ENCODE assay signal across 8 mouse cellular contexts in the genomic region with DNA sequence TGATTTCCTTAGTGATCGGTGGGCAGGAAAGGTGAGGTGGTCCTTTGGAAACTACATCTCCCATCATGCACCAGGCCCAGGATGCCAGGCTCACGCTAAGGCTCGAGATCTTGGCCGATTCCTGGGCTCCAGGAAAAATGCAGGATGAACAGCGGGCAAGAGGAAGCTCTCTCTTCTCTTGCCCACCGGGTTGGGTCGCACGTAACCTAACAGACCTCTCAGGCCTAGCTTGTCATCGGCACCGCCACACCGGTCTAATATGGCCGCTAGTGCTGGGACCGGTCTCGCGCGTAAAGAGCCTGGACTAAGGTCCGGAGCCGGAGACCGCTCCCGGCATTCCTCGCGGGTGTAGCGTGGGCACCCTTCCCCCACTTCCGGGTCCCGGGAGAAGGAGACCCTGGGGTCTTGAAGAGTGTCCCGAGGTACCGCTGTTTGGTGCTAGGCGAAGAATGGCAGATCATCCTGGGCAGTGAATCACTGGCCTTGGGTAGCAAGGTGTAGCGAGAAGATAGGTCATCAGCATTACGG. TPM values are rescaled to one million over a fixed set of nuclear protein-coding genes. Genes with fewer than 3 reads are reported as not detected.
A peak's percentile ranks its signal among the peaks of the same experiment; 100 is the strongest.
DNase-seq lines count a peak whose midpoint lies in the region; ATAC-seq and TF ChIP-seq lines count a peak whose summit lies in the region.

Thtpa (plus strand) TSS at position 81 of the 528 bp plus-strand sequence.

- DNase-seq in forebrain, embryonic 11.5 days (ENCODE audit: low spot score): peak; percentile 91
- DNase-seq in heart, postnatal 0 days (ENCODE audit: low spot score): peak; percentile 64
- DNase-seq in kidney, postnatal 36 days: peak; percentile 84 to 91
- peak; percentile 81 to 84 for DNase-seq in lung, adult 18-20 months
- DNase-seq in thymus, postnatal 0 days (ENCODE audit: low spot score): peak; percentile 63

- peak; percentile 56 for ATAC-seq in forebrain, embryonic 11.5 days (replicated peaks; ENCODE audit: low FRiP score)
- peak; percentile 67 for ATAC-seq in heart, postnatal 0 days (ENCODE audit: insufficient read depth, low read depth)
- peak; percentile 45 for ATAC-seq in neural tube, embryonic 14.5 days (ENCODE audit: low read depth)

- H3K4me3 ChIP-seq in E14TG2a.4 (replicated peaks; ENCODE audit: low read length): peak within 1 kb of the TSS; percentile 87
- H3K4me3 ChIP-seq in brown adipose tissue, adult 24 weeks (ENCODE audit: insufficient read depth, low read depth, low read length): peak within 1 kb of the TSS; percentile 91
- H3K4me3 ChIP-seq in forebrain, embryonic 11.5 days (ENCODE audit: low read depth, low read length): peak within 1 kb of the TSS; percentile 52
- peak within 1 kb of the TSS; percentile 73 for H3K4me3 ChIP-seq in heart, postnatal 0 days (ENCODE audit: low read depth, low read length)
- H3K4me3 ChIP-seq in neural tube, embryonic 14.5 days (ENCODE audit: low read depth, low read length): peak within 1 kb of the TSS; percentile 52

- no peaks in the 10 kb centered on the region for H3K27me3 ChIP-seq in E14TG2a.4 (ENCODE audit: insufficient read depth, low read length)
- no peaks in the 10 kb centered on the region for H3K27me3 ChIP-seq in forebrain, embryonic 11.5 days (ENCODE audit: control insufficient read depth, insufficient read depth, low read length)
- H3K27me3 ChIP-seq in heart, postnatal 0 days (ENCODE audit: control insufficient read depth, insufficient read depth, low read length): no peaks in the 10 kb centered on the region
- H3K27me3 ChIP-seq in neural tube, embryonic 14.5 days (ENCODE audit: control insufficient read depth, insufficient read depth, low read length): no peaks in the 10 kb centered on the region

- TF ChIP-seq CTCF in E14TG2a.4 (conservative IDR thresholded peaks at IDR 0.05; ENCODE audit: low read length): no peak
- no peak for TF ChIP-seq CTCF in heart, postnatal 0 days (IDR thresholded peaks at IDR 0.05; ENCODE audit: low read depth)

- WGBS in forebrain, embryonic 11.5 days: 2% methylated on average over 30 of the region's 30 CpGs
- WGBS in heart, postnatal 0 days: 2% methylated on average over 30 of the region's 30 CpGs
- under 1% methylated on average over 30 of the region's 30 CpGs for whole genome bisulfite sequencing in neural tube, embryonic 14.5 days

- H3K36me3 ChIP-seq in E14TG2a.4 (ENCODE audit: insufficient read depth, low read length): peaks cover 32% of the 10 kb centered on the region
- no peaks in the 10 kb centered on the region; the same call in 1 of the 2 replicates for H3K36me3 ChIP-seq in forebrain, embryonic 11.5 days (ENCODE audit: control insufficient read depth, insufficient read depth, low read length)
- peaks cover 9% of the 10 kb centered on the region; the same call in 1 of the 2 replicates for H3K36me3 ChIP-seq in heart, postnatal 0 days (replicated peaks; ENCODE audit: control insufficient read depth, insufficient read depth, low read length)
- H3K36me3 ChIP-seq in neural tube, embryonic 14.5 days (ENCODE audit: control insufficient read depth, insufficient read depth, low read length): no peaks in the 10 kb centered on the region

- no peaks in the 10 kb centered on the region for H3K9me3 ChIP-seq in E14TG2a.4 (ENCODE audit: low read length)
- no peaks in the 10 kb centered on the region for H3K9me3 ChIP-seq in forebrain, embryonic 11.5 days (ENCODE audit: control insufficient read depth, low read length)
- H3K9me3 ChIP-seq in heart, postnatal 0 days (replicated peaks; ENCODE audit: control insufficient read depth, low read length): no peaks in the 10 kb centered on the region
- no peaks in the 10 kb centered on the region for H3K9me3 ChIP-seq in neural tube, embryonic 14.5 days (ENCODE audit: control insufficient read depth, low read length)

- peak within 1 kb of the TSS; percentile 81 for H3K4me2 ChIP-seq in forebrain, embryonic 11.5 days (ENCODE audit: low read depth, low read length, severe bottlenecking)
- peak within 1 kb of the TSS; percentile 67 for H3K4me2 ChIP-seq in heart, postnatal 0 days (ENCODE audit: low read depth, low read length)
- peak within 1 kb of the TSS; percentile 82 for H3K4me2 ChIP-seq in neural tube, embryonic 14.5 days (ENCODE audit: low read depth, low read length)

- no peak for TF ChIP-seq EP300 in heart, postnatal 0 days (IDR thresholded peaks at IDR 0.05; ENCODE audit: low read depth)

- peak within 1 kb of the TSS; percentile 78 for H3K9ac ChIP-seq in forebrain, embryonic 11.5 days (ENCODE audit: low read length)
- H3K9ac ChIP-seq in heart, postnatal 0 days (replicated peaks; ENCODE audit: low read depth, low read length): peak within 1 kb of the TSS; percentile 59
- peak within 1 kb of the TSS; percentile 74 for H3K9ac ChIP-seq in neural tube, embryonic 14.5 days (replicated peaks; ENCODE audit: low read depth, low read length)

- peak within 1 kb of the TSS; percentile 78 for H3K27ac ChIP-seq in brown adipose tissue, adult 24 weeks (replicated peaks; ENCODE audit: low read depth, low read length)
- H3K27ac ChIP-seq in forebrain, embryonic 11.5 days (ENCODE audit: low read depth, low read length): peak within 1 kb of the TSS; percentile 66
- H3K27ac ChIP-seq in heart, postnatal 0 days (ENCODE audit: low read depth): peak within 1 kb of the TSS; percentile 57
- H3K27ac ChIP-seq in neural tube, embryonic 14.5 days (ENCODE audit: low read depth, low read length): peak within 1 kb of the TSS; percentile 95

- peaks cover 82% of the 10 kb centered on the region for H3K4me1 ChIP-seq in E14TG2a.4 (replicated peaks; ENCODE audit: low read depth, low read length)
- H3K4me1 ChIP-seq in brown adipose tissue, adult 24 weeks (ENCODE audit: control insufficient read depth, insufficient read depth, insufficient read length, low read length): peaks cover 20% of the 10 kb centered on the region
- H3K4me1 ChIP-seq in forebrain, embryonic 11.5 days (replicated peaks; ENCODE audit: control insufficient read depth, insufficient read depth, low read length): peaks cover 20% of the 10 kb centered on the region
- H3K4me1 ChIP-seq in heart, postnatal 0 days (ENCODE audit: control insufficient read depth, insufficient read depth): peaks cover 15% of the 10 kb centered on the region
- peaks cover 29% of the 10 kb centered on the region for H3K4me1 ChIP-seq in neural tube, embryonic 14.5 days (ENCODE audit: control insufficient read depth, insufficient read depth, low read length)

RNA-seq across cellular contexts. Expression of gene Thtpa, which starts in this region (rescaled TPM):
- polyA plus RNA-seq in brown adipose tissue, adult 24 weeks (2012; ENCODE audit: insufficient read depth, insufficient read length, missing spikeins): 9.0 and 15.6 TPM in 2 replicates
- 28.6 and 31.1 TPM in 2 replicates for polyA plus RNA-seq in forebrain, embryonic 11.5 days (2014; fragmentation: Nextera tagmentation; extraction: Ambion mirVana)
- 12.2 and 17.7 TPM in 2 replicates for total RNA-seq in heart, postnatal 0 days (2014; rRNA removed; ENCODE audit: low replicate concordance)
- polyA plus RNA-seq in heart, postnatal 0 days (2015; fragmentation: Nextera tagmentation; extraction: Ambion mirVana): 13.3 and 13.4 TPM in 2 replicates
- polyA plus RNA-seq in neural tube, embryonic 14.5 days (2014; fragmentation: Nextera tagmentation; extraction: Ambion mirVana): 29.3 and 32.0 TPM in 2 replicates
- polyA plus RNA-seq in thymus, postnatal 0 days (2015; fragmentation: Nextera tagmentation; extraction: Ambion mirVana): 9.8 and 10.3 TPM in 2 replicates

Comparison
In these comparisons a context has a peak if more than half of its experiments do, and no peak if none do; other contexts are left out.
1. Peak in every context shown above with its lines: DNase-seq, ATAC-seq, H3K4me3 ChIP-seq and H3K27ac ChIP-seq.